Mouse (Mus musculus): ENCODE results near the gene Rnf26.
A peak's percentile ranks its signal among the peaks of the same experiment; 100 is the strongest.

Gene Rnf26

DNA sequence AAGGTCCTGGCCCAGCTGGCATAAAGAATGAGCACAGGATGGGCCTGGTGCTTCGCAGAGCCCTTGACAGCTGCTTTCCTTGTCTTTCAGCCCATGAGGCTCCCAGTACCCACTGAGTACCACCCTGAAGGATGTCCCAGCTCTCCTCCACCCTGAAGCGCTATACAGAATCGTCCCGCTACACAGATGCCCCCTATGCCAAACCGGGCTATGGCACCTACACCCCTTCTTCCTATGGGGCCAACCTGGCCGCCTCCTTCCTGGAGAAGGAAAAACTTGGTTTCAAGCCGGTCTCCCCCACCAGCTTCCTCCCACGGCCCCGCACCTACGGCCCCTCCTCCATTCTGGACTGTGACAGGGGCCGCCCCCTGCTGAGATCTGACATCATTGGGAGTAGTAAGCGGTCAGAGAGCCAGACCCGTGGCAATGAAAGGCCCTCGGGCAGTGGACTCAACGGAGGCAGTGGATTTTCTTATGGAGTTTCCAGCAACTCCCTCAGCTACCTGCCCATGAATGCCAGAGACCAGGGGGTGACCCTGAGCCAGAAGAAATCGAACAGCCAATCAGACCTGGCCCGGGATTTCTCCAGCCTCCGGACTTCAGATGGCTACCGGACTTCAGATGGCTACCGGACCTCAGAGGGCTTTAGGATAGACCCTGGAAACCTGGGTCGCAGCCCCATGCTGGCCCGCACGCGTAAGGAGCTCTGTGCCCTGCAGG is 37.9 kb downstream of the Rnf26 start:
- DNase-seq (ENCODE audit: low spot score in 2 of 2) = no peak

DNA sequence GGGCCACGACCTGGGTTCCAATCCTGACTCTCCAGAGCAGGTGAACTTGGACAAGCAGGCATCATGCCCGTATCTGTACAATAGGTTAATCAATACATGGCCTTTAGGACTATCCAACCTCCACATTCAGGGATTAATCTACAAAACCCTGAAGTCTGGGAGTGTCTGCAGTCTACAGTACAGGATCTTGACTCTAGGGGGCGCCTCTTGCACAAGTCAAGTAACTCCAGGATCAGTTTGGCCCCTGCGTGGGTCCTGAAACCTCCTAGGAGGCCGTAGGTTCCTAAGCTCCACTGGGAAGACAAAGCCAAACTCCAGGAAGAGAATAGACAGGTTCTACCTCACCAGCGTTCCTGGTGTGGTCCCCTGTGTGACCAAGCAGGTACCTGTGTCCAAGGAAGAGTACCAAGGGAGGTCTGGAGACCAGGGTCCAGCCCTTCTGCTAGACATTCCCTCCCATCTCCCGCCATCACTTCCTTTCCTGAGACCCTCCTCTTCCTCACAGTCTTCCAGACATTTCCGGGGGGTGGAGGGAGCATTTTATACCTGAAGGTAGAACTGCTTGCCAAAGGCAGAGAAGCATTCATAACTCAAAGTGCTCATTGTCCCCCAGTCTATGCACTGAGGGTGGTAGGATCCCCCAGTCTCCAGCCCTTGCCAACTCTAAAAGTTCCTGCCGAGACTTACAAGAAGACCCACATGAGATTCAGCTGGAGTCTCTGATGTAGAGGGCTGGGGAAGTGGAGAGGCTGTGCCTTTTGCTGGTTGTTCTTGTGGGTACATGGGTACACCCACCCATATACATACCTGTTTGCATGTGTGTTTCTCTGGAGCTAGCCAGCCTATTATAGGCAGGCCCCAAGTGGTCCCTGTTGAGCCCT is 38.7 kb downstream of the Rnf26 start:
- DNase-seq (ENCODE audit: low spot score in 2 of 2) = no peak

DNA sequence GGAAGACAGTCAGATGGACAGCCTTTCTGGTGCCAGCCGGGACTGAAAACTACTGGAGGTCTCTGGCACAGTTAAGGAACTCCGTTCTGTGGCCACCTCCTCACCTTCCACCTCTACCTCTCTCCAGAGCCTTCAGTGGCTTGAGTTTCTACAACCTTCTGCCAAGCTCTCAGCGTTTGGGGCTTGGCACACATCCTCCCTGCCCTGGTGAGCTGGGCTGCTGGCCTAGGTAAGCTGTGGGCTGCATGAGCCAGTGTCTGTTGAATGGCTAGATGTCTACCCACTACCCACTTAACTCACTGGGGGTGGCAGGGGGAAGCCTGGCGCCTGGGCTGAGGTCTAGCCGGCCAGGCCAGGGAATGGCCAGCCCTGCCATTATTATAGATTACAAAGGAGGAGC is 40.2 kb downstream of the Rnf26 start:
- DNase-seq (ENCODE audit: low spot score in 2 of 2) = peak in 1 of 2 experiments; percentile 3

DNA sequence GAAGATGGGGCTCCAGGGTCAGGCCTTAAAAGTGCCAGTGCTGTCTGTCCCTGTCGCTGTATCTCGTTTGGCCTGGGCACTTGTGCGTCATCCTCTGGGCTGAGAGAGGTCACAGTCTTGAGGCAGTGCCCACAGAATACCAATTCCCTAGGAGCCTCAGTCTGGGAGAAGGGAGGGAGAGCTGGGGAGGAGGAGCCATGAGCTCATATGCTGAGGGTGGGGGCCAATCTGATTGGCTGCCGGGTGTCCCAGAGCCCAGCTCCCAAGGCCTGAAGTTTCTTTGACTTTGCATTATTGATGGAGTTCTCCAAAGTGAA is 40.8 kb downstream of the Rnf26 start:
- DNase-seq (ENCODE audit: low spot score in 2 of 2) = no peak

DNA sequence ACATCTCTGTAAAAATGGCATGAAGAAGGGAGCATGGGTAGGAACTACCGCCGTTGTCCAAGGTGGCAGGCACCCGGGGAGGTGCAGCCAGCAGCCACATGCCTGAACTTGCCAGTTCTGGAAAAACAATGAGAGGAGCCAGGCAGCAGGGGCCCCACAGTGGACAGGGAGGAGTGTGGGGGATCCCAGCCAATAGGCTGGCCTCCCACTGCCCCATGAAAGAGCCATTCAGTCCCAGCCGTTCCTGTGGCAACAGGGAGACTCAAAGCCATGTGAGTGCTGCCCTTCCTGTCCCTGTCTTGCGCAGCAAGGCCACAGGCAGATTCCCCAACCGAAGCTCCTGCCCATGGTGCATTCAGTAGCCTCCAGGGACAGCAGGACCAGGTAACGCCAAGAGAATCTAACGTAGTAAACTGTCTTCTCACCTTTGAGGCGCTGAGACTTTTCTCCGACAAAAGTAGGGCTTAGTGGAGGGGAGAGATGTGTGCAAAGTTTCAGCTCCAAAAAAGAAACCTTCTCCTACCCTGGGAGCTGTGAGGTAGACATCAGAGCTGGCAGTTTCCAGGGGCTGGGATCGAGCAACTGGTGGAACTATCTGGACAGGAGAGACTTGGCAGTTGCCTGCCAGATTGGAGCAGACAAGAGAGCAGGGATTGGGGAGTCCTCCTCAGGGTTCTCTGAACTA is 41.3 kb downstream of the Rnf26 start:
- DNase-seq (ENCODE audit: low spot score in 2 of 2) = no peak

DNA sequence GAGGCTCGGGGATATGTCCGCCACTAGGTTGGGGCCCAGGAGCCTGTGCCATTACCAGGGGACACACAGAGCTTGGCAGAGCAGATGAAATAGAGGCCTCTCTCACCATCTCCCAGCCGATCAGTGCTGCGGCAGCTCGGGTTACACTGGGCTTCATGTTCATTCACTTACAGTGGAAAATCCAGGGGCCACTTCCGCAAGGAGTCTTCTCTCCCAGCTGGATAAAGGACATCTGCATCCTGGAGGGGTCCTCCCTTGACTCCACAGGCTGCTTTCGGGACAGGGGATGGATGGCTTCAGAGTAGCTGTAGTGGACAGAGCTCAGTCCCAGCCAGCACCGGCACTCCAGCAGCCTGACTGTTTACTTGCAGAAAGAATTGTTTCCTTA is 42.5 kb downstream of the Rnf26 start:
- no peak for DNase-seq (ENCODE audit: low spot score in 2 of 2)

DNA sequence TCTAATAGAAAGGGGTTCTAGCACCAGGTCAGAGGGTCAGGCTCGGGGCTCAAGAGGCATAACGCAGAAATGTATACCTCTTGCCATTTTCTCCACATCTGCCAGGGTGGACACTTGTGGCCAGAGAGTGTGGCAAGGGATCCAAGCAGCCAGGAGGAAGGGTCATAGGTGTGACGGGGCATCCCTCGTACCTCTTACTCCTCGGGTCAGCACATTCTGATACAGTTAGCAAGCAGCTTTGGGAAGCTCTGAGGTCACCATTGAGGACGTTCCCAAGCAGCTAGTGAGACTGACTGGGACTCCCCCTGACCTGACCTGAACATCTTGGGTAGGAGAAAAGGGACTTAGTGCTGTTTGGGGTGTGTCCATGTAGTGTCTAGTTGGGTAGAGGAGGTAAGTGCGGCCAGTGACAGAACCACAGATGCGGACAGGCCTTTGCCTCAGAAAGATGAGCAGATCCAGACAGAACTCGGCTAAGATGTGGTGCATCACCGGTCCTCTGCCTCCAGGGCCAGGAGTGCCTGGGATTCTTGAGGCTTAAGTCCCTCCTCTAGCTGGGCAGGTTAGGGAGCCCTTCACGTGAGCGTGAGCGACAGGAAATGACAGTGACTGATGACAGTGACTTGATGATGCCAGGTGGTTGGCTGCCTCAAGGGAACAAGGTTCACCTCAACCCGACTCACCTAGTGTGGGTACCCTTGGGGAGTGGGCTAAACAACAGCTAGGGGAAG is 43.0 kb downstream of the Rnf26 start:
- no peak for DNase-seq (ENCODE audit: low spot score in 2 of 2)

DNA sequence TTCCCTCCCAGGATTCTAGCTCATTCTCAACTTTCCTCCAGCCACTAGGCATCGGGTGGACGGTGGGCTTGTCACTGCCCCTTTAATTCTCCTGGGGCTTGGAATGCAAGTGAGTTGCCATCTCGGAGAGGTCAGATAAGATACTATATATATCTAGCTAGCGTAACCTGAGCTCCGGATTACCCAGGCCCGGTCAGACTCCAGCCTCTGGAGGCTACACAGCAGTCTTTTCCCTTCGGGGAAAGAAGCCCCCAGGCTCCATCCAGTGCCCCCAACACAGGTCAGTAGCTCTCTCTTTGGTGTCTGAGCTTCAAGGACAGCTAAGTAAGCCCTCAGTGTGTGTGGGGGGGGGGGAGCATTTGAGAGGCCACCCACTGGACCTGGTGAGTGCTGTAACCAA is 44.1 kb downstream of the Rnf26 start:
- DNase-seq (ENCODE audit: low spot score in 2 of 2) = no peak

DNA sequence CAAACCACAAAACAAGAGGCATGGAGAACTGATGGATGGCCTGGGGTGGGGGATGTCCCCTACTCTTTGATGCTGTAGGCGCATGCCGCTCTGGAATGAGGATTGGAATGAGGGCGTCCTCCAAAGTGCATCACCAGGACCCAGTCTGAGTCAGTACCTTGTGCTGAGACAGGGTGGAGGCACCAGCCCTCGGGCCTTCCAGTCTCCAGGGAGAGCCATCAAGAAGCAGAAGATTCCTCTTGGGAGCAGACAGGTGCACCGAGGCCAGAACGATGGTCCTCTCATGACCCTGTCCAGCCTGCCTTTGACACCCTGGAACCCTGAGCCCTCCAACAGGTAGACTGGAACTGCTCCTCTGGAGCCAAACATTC is 45.4 kb downstream of the Rnf26 start:
- DNase-seq (ENCODE audit: low spot score in 2 of 2) = no peak

DNA sequence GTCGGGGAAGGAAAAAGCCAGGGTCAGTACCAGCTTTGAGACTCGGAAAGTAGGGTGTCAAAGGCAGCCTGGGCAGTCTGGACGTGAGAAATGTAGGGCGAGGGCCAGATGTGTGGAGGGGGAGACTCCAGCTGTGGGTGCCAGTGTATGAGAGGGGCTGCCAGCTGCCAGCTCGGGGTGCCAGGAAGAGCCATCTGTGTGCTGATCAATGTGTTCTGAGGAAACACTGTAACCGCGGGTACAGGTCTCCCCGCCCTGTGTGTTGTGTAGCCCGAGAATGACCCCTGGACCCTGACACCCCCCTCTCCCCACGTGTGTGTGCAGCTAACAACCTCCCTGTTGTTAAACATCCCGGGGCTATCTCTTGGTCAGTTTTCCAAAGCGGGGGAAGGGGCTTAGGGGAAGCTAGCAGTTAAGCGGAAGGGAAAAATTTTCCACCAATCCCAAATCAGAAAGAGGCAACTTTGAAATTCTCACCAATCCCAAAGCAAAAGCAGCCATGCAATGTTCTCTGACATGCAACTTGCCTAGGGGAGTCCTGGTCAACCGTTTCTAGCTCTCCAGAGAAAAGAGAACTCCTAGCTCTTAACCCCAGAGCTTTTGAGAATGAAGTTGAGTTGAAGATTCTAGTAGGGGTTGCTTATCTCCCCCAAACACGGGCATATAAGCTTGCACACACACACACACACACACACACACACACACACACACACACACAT is 45.9 kb downstream of the Rnf26 start:
- no peak for DNase-seq (ENCODE audit: low spot score in 2 of 2)

DNA sequence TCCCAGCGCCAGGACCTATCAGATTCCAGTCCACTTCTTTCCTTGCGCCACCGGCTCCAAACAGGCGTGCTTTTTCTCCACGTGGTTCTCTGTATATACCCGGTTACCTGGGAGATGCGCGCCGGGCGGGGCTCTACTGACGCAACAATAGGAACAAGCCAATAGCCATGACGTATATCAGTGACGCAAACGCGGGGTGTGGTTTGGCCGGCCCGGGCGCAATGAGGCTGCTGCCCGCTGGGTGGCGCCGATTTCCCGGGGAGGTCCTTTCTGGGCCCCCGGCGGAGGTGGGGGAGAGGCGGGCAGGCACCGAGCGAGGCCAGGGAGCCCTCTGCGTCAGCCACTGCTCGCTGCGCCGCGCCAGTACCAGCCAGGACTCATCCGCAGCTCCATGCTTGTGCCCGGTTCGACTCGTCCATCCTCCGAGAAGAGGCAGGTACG is 46.5 kb downstream of the Rnf26 start, which contains the start of gene Usp2:
Usp2 (plus strand) TSS at position 237 of the 441 bp plus-strand sequence.
- peak; percentile 100 for DNase-seq (ENCODE audit: low spot score in 2 of 2)

DNA sequence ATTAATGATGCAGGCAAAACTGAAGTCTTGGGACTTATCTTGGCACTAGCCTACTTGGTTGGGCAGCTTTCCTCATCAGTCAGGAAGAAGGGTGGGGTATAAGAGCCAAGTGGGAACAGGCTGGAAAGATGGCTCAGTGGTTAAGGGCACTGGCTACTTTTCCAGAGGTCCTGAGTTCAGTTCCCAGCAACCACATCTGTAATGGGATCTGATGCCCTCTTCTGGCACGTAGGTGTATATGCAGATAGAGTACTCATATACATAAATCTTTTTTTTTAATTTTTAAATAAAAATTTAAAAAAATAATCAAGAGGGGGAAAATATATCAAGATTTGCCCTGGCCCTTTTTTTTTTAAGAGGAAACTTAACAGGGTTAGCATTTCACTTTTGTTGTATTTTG is 48.1 kb downstream of the Rnf26 start:
- DNase-seq (ENCODE audit: low spot score in 2 of 2) = no peak

DNA sequence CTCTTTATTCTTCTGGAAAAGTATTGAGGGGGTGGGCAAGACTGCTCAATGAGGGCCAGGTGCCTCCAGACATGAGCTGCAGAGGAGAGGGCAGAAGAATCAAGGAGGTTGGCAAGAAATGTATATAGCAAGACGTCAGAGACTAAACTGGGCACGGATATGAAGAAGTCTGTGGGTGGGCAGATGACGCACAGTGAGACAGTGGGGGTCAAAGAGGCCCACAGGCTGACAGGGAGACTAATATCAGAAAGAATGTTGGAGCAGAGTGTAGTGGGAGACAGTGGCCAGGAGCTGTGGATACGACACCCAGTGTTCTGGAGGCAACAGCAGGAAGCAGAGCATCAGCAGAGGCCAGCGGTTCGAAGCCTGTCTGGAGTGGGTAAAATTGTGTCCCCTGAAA is 54.7 kb downstream of the Rnf26 start:
- DNase-seq (ENCODE audit: low spot score in 2 of 2) = no peak

DNA sequence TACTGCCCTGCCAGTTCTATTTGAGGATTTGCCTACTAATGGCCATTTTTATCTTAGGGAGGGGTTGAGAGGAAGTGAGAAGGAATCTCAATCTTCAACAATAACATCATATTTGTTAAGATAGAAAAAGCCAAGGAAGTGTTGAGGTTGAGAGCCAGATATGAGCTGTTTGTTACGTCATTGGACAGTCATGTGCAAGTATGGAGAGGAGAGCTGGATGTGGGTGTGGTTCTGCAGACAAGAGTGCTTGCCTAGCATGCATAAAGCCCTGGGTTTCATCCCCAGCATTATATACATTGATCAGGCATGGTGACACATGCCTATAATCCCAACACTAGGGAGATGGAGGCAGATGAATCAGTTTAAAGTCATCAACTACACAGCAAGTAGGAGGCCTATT is 59.4 kb downstream of the Rnf26 start:
- DNase-seq (ENCODE audit: low spot score in 2 of 2) = no peak

DNA sequence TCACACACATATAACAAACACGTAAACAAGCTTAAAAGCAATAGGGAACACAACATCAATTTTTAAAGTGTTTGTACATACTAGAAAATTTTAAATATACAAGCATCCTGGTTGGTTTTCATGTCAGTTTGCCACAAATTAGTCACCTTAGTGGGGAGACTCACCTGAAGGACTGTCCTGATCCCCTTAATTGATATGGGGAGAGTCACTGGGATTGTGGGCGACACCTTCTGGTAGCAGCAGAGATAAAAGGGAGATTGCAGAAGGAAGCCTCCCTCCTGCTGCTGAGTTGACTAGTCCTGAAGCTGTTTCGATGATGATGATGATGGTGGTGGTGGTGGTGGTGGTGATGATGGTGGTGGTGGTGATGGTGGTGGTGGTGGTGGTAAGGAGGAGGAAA is 60.5 kb downstream of the Rnf26 start:
- no peak for DNase-seq (ENCODE audit: low spot score in 2 of 2)

DNA sequence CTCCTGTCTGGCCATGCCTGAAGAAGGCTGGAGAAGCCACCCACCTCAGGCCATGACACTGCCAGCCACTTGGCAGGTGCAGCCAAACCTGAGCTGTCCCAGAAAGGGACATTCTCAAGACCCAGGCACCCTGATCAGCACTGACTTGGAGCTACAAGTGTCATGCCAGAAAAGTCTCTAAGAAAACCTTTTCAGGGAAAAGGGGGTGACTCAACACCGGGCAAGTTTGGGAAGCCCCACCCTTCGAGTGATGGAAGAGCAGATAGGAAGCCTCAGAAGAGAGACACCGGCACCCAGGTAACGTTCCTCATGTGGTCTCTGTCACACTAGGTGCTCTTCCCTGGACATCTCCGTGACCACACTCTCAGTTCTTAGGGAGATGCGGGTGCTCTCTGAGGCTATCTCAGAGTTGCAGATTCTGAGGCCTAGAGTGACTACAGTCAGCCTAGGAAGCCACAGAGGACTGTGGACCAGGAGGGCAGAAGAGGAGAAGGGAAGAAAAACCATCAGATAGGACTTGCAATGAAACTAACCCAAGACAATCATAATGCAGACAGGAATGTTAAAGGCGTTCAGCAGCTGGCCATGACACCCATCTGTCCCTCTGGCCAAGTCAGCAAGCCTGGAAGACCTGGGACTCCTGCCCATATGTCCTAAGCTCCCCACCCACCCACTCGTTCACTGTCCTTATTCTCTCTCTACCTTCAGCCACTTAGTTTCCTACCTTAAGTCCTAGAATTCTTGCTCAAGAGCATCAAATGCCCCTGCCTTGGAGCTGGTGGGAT is 63.7 kb downstream of the Rnf26 start:
- no peak for DNase-seq (ENCODE audit: low spot score in 2 of 2)

DNA sequence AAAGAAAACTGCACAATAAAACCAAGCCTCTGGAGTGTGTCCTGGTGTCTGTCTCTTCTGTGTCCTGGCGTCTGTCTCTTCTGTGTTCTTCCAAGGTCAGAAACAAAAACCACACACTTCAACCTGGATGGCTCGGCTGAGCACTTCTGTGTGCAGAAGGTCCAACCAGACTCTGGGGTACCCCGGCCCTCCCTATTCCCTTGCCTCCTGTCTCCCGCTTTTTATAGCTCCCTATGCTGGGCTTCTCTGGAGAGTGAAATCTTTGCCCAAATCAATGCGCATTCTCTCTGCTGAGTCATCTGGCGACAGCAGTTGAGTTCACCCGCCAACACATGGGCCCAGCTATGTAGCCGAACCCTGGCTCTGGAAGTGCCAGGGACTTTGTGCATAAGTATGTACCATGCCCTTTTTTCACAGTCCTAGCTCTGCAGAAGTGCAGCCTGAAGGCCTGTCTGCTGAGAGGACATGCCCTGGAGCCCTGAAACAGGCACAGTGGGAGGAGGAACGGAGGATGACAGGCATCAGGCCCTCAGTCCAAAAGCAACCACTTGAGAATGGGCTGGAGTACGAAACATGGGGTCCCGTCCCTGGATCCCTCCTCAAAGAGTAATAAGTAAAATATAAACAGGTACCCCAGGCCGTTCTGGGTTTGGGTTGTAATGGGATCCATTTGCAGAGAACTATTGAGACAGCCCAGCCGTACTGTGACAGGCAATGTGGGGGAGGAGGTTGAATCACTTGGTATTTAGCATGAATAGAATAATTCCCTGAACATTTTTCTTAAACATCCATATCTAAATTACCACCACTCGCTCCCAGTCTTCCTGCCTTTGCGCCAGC is 64.6 kb downstream of the Rnf26 start:
- DNase-seq (ENCODE audit: low spot score in 2 of 2) = peak; percentile 67 to 71

DNA sequence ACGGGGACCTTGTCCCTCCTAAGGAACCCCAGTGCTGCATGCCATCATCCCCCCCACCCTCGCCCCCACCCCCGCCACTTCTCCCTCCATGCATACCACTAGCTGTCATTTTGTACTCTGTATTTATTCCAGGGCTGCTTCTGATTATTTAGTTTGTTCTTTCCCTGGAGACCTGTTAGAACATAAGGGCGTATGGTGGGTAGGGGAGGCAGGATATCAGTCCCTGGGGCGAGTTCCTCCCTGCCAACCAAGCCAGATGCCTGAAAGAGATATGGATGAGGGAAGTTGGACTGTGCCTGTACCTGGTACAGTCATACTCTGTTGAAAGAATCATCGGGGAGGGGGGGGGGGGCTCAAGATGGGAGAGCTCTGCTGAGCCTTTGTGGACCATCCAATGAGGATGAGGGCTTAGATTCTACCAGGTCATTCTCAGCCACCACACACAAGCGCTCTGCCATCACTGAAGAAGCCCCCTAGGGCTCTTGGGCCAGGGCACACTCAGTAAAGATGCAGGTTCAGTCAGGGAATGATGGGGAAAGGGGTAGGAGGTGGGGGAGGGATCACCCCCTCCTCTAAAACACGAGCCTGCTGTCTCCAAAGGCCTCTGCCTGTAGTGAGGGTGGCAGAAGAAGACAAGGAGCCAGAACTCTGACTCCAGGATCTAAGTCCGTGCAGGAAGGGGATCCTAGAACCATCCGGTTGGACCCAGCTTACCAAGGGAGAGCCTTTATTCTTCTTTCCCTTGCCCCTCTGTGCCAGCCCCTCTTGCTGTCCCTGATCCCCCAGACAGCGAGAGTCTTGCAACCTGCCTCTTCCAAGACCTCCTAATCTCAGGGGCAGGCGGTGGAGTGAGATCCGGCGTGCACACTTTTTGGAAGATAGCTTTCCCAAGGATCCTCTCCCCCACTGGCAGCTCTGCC is 65.5 kb downstream of the Rnf26 start:
- no peak for DNase-seq (ENCODE audit: low spot score in 2 of 2)

DNA sequence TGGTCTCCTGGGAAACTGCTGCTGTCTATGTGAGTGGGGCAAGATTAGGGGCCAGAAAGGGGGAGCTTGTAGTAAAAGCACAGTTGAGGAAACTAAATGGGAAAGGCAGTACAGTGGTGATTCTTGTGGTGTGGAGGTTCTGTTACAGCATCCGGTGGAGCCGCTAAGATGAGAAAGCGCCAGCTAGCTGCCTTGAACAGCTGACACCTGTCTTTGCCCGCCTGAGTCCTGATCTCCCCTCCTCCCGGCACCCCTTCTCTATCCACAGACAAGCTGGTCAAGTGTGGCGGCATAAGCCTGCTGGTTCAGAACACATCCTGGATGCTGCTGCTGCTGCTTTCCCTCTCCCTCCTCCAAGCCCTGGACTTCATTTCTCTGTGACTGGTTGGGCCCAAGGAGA is 66.2 kb downstream of the Rnf26 start:
- DNase-seq (ENCODE audit: low spot score in 2 of 2) = no peak
